Mouse (Mus musculus): ENCODE results near the gene Samd8.

Gene Samd8

DNA sequence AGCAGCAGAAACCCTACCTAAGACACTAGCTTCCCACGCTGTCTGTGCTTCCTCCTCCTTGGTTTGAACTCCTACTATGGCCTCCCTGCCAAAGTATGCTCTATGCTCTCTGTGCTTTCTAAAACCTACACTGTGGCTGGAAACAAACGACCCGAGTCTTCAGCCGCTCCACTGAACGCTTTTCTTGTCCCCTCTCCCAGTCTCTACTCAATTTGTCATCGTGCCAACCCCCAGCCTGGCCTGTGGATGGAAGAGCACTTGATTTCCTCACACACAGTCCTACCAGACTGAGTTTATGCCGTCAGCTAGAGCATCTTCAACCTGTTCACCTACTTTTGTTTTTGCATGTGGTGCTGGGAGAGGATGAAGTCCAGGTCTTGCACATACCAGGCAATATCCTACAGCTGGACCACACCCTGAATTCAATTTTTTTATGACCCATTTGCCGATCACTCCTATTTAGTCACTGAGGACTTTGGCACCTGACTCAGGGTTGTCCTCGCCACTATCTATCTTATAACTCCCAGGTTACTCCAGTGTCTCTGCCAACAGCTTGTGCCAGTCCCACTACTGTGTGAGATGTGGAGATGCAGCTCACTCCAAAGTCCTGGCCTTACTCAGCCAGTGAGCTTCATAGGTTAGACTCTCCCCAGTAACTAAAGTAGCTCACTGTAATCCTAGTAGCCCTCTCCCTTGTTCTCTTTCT, 75.6 kb downstream of the Samd8 start:
- no peak for DNase-seq (ENCODE audit: low read depth, low spot score)

DNA sequence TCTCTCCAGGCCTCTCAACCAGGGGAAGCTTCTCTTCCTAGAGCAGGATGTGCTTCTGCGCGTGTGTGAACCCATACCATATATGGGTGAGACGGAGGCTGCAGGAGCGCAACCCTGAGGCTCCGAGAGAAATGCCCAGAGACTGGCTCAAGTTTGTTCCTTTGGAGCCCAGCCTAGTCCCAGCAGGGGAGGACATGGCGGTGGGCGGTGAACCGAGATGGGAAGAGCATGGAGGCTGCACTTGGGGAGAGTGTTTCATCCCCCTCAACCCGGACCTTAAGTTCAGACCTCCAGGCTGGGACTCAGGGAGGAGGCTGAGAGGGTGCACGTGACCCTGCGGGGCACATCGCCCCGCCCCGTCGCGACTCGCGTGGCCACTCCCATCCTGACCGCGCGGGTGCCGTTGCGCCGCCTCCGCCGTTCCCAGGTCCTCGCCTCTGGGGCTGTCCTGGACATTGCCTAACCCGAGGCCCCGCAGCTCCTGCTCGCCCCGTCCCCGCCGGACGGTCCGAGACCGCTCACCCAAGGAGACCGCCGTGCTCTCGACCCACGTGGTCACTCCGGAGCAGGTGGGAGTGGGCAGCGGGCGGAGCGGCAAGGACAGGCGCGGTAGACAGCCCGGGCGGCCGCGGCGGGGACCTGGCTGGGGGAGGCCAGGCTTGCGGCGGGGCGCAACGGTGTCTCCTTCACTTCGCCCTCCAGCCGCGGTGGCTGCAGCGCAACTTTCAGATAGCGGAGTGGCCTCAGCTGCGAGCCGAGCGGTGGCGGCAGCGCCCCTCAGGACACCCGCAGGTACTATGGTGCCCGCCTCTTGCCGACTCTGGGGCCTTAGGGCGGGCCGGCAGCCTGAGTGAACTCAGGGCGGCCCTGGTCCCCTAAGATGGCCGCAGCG, 80.8 kb downstream of the Samd8 start:
- DNase-seq (ENCODE audit: low read depth, low spot score): peak; percentile 86

DNA sequence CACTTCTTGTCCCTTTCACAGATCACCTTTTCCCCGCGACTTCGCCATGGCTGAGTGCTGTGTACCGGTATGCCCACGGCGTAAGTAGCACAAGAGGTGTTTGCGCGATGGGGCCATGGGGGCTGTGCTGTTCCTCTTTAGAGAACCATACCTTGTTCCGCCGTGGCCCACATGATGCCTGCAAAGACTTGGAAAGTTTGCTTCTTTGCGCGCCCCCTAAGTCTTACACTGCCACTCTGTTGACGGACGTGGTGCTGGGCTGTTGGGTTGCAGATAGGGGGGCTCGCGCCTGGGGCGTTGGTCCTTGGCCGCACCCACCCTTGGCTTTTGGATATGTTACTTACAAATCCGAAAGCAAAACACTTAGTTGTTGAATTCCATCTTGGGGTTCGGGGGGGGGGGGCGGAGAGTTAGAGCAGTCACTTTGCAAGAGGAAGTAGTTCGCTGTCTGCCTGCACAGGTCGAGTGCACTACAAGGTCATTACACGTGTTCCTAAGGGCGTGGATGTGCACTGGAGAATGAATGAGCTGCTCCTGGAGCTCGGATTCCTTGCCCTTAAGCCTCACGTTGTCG, 81.6 kb downstream of the Samd8 start:
- no peak for DNase-seq (ENCODE audit: low read depth, low spot score)

DNA sequence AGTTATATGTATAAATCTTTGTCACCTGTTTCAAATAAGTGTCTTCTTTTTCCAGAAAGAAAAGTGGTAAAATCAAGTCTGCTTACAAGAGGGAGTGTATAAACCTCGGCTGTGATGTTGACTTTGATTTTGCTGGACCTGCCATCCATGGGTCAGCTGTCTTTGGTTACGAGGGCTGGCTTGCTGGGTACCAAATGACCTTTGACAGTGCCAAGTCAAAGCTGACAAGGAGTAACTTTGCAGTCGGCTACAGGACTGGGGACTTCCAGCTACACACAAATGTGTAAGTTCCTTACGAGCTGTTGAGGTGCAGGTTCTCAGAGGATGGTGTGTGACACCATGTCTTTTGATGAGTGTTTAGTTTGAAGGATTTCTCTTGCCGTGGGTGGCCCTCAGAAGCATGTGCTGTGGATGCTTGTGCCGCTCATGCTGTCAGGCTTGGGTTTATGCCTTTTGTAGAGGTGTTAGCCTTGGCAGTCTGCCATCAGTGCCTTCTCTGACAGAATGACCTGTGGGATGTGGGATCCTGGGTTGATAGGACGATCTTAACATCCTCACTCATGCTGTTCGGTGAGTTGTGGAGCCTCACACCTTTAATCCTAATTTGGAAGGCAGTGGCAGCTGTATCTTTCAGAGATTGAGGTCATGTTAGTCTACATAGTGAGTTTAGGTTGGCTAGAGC, 88.1 kb downstream of the Samd8 start:
- no peak for DNase-seq (ENCODE audit: low read depth, low spot score)

DNA sequence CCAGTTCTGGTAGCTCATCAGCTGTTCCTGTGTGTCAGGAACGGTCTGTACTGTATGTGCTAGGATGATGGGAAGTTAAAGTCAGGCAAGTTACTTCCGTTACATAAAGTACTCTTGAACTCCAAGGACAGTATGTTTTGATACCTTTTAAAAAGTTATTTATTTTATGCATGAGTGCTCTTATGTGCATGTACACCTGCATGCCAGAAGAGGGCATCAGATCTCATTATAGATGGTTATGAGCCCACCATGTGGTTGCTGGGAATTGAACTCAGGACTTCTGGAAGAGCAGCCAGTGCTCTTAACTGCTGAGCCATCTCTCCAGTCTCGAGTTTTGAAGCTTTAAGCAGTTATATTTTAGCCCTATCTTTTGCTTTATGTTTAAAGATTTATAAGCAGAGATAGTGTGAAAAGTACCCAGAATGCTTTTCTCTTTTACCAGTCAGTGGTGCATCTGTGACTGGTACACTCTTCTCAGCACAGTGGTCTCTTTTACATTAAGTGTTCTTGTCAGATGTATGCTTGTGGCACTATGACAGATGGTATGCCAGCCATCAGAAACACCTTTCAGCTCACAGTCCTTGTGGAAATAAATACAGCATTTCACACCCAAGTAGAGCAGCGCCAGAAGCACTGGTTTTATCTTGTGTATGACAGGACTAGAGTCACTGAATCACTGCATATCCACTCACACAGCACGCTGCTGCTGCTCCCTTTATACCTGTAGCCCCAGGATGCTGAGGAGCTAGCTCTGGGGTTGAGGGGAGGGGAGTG, 91.7 kb downstream of the Samd8 start:
- no peak for DNase-seq (ENCODE audit: low read depth, low spot score)

DNA sequence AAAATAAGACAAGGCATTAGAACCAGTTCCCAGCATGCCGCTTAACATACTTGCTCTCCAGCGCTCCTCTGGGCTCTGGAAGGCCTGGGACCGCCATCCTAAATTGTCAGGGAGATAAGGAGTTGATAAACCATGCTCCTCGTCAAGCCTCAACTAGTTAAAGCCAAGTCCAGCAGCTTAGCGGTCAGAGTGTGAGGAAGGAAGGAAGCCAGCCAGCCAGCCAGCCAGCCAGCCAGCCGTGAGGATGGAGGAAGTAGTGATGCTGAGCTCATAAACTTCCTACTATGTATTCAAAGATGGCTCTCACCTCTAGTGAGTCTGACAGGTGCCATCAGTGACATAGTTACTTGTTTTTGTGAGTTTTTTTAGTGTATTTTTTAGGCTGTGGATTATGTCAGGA, 92.9 kb downstream of the Samd8 start:
- DNase-seq (ENCODE audit: low read depth, low spot score): no peak

DNA sequence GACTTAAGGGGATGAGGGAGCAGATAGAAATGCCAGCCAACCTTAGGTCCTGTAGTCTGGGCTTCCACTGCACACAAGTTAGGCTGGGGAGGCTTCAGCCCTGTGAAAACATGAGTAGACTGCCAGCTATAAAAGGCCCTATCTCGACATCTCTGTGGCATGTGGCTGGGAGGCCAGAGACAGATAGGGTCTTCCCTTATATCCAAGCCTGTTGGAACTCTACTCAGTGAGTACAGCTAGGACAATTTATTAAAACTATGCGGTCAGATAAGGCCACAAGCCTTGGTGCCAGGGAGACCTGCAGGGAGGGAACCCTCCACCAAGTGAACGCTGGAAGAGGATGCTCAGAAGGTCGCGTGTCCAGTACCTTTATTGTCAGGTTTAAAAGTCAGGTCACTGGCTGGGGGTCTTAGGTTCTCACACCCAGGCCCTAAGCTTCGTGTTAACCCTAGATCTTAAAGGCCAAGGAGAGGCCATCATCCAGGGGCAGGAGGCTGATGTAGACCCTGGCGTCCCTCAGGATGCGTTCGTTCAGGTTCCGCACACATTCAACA, 96.6 kb downstream of the Samd8 start:
- DNase-seq (ENCODE audit: low read depth, low spot score): no peak

DNA sequence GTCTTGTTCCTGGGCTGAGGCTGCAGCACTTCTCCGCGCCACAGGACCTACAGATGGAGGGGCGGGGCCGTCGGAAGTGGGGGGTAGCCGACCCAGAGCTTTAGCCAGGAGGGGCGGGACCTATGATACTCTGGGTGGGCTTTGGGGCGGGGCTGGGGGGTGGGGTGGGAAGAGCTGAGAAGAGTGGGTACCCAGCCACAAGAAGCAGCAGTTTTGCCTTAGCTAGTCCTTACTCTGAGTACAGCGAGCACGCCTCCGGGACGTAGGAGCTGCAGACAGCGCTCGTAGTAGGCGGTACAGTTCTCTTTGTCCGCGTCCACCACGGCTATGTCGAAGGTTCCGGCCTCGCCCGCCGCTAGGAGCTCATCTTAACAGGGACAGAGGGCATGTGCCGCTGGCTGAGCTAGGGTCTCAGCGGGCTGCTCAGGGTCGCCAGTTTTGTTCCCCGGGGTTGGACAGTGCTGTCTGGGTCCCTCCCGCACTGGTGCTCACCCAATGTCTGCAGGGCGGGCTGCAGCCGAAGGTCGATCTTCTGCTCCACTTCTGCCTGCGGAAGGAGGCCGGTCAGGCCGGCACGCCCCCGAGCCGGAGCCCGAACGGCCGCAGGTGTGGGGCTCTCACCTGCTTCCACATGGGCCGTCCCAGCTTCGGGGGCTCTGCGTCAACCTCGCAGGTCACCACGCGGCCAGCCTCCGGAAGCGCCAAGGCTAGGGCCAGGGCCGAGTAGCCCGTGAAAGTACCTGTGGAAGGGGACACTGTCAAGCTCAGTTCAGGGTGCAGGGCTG, 97.2 kb downstream of the Samd8 start:
- no peak for DNase-seq (ENCODE audit: low read depth, low spot score)

All from brain, embryonic 18.5 days (tissue).